Mouse (Mus musculus) midbrain, embryonic 11.5 days (tissue): ENCODE results near the gene Eef2. TPM values are rescaled to one million over a fixed set of nuclear protein-coding genes. Genes with fewer than 3 reads are reported as not detected.

ENCODE experiments used
- ATAC-seq: fragments of 200-750 bp; cut with Nextera tagmentation; 2 replicates; pipeline ENCODE4 v1.8.0; 2017; ENCODE audit warnings: moderate TSS enrichment, moderate library complexity; ENCODE audit not compliant: low FRiP score
- DNase-seq: peaks from one replicate; pipeline ENCODE4 v3.0.0; 2015; ENCODE audit warnings: low spot score; ENCODE audit errors: missing footprints
- H3K27ac ChIP-seq: fragments of 300-500 bp; sonication (generic); 2 replicates; pipeline ENCODE4 v1.5.1; 2014; ENCODE audit warnings: low read depth, low read length
- H3K27me3 ChIP-seq: fragments of 300-500 bp; sonication (generic); 2 replicates; pipeline ENCODE4 v1.6.1; 2014; ENCODE audit warnings: mild to moderate bottlenecking, low read length, moderate library complexity, mixed read lengths; ENCODE audit not compliant: control insufficient read depth, insufficient read depth
- H3K36me3 ChIP-seq: fragments of 300-500 bp; sonication (generic); 2 replicates; pipeline ENCODE4 v1.6.1; 2014; ENCODE audit warnings: mild to moderate bottlenecking, low read length, moderate library complexity, mixed read lengths; ENCODE audit not compliant: control insufficient read depth, insufficient read depth
- H3K4me1 ChIP-seq: fragments of 300-500 bp; sonication (generic); 2 replicates; pipeline ENCODE4 v1.6.1; 2014; ENCODE audit warnings: low read length; ENCODE audit not compliant: control insufficient read depth, insufficient read depth
- H3K4me2 ChIP-seq: fragments of 300-500 bp; sonication (generic); 2 replicates; pipeline ENCODE4 v1.6.1; 2014; ENCODE audit warnings: mild to moderate bottlenecking, moderate library complexity
- H3K4me3 ChIP-seq: fragments of 300-500 bp; sonication (generic); 2 replicates; pipeline ENCODE4 v1.5.1; 2014; ENCODE audit warnings: low read depth, low read length
- H3K9ac ChIP-seq: fragments of 300-500 bp; sonication (generic); 2 replicates; pipeline ENCODE4 v1.6.1; 2014; ENCODE audit warnings: low read length
- H3K9me3 ChIP-seq: fragments of 300-500 bp; sonication (generic); 2 replicates; pipeline ENCODE4 v1.6.1; 2016; ENCODE audit warnings: low read length; ENCODE audit not compliant: control insufficient read depth
- WGBS: fragments of 180-500 bp; shearing (Covaris S2); extraction: QIAGEN DNeasy Blood & Tissue Kit; methylation state at CpG from one replicate; pipeline ENCODE4 v1.1.7; 2014; 5-methylcytosine and 5-hydroxymethylcytosine counted together
- polyA plus RNA-seq: library from polyadenylated mRNA; unstranded; fragments of >200 nt; fragmentation: Nextera tagmentation; extraction: Ambion mirVana; gene quantifications from 2 replicates; pipeline ENCODE4 v1.2.1, GENCODE M21; 2014

Eef2 gene
- polyA plus RNA-seq, result 398 and 422 TPM in 2 replicates

- Histone ChIP-seq H3K27me3 (no peaks in the 10 kb centered on the region), H3K36me3 (peaks cover 36% of the 10 kb centered on the region), H3K4me1 (peaks cover 29% of the 10 kb centered on the region), H3K9me3 (no peaks in the 10 kb centered on the region), H3K4me3 (peak within 1 kb of the TSS; percentile 92), H3K27ac (peak within 1 kb of the TSS; percentile 75), H3K4me2 (peak within 1 kb of the TSS; percentile 89), H3K9ac (peak within 1 kb of the TSS; percentile 97)
- ATAC-seq, result peak; percentile 85
- peak; percentile 100 for DNase-seq
- WGBS, result under 1% methylated on average over 77 of the region's 77 CpGs
Observed at GRCm38 (mm10) chr10:81176466-81177271, at the start of gene Eef2. TSS of gene Eef2 (plus strand) at chr10:81176631.

DNA sequence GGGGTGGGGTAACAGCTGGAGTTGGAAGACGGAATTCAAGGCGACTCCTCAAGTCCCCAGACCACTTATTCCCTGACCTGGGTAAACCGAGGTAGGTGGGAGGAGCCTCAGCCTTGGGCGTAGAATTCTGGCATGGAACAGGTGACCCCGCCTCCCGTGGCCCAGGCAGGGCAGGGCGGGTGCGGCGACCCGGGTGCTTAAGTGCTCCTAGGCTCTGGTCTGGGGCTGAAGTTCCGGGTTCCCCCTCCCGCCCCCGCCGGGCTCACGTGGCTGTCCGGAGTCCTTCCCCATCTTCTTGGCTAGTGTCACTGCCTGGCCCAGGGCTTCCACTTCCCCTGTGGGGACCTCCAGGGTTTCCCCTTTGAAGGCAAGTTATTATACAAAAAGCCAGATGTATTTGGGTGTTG is 42.2 kb upstream of the Eef2 start:
- no peak overlapping the region for H3K27ac ChIP-seq
- H3K4me1 ChIP-seq, result peaks cover 24% of the 10 kb centered on the region
- H3K9ac ChIP-seq, result no peak overlapping the region
- H3K9me3 ChIP-seq, result no peaks in the 10 kb centered on the region
- no peak for ATAC-seq
- no peak overlapping the region for H3K4me3 ChIP-seq
- 1% methylated on average over 16 of the region's 16 CpGs for WGBS
- no peaks in the 10 kb centered on the region for H3K36me3 ChIP-seq
- no peak for DNase-seq
- H3K27me3 ChIP-seq, result peaks cover 35% of the 10 kb centered on the region
- H3K4me2 ChIP-seq, result no peak overlapping the region

DNA sequence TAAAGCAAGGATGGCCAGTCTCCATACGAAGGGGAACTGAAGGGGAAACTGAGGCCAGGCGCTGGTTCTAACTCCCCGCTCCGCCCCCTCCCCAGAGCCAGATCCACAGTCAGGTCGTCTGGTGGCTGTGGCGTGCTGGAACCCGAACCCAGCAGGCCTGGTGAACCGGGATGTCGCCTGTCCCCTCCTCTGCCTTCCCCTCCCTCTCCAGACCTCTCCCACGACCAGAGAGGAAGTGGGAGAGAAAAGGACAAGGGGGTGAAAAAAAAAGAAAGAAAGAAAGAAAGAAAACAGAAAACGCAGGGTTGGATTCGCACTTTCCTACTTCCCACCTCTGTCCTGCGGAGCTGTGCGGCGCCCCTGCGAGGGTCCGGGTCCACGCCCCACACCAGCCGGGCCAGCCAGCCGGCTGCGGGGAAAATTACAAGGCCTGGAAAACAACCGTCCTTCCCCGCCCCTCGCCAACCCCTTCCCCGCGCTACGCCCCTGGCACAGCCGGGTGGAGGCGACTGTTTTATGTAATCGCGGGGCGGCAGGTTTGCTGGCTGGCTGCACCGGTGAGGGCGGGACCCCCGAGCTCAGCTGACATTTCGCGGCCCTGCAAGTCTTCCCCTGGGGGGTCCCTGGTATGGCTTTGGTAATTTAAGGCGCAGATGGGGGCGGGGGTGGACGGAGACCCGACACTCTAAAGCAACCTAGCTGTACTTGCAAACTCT is 41.3 kb upstream of the Eef2 start, which contains the start of gene Zbtb7a:
Gene Zbtb7a (plus strand): TSS at position 255 of the 716 bp plus-strand sequence.
- peak; percentile 92 for DNase-seq
- peaks cover 32% of the 10 kb centered on the region for H3K27me3 ChIP-seq

DNA sequence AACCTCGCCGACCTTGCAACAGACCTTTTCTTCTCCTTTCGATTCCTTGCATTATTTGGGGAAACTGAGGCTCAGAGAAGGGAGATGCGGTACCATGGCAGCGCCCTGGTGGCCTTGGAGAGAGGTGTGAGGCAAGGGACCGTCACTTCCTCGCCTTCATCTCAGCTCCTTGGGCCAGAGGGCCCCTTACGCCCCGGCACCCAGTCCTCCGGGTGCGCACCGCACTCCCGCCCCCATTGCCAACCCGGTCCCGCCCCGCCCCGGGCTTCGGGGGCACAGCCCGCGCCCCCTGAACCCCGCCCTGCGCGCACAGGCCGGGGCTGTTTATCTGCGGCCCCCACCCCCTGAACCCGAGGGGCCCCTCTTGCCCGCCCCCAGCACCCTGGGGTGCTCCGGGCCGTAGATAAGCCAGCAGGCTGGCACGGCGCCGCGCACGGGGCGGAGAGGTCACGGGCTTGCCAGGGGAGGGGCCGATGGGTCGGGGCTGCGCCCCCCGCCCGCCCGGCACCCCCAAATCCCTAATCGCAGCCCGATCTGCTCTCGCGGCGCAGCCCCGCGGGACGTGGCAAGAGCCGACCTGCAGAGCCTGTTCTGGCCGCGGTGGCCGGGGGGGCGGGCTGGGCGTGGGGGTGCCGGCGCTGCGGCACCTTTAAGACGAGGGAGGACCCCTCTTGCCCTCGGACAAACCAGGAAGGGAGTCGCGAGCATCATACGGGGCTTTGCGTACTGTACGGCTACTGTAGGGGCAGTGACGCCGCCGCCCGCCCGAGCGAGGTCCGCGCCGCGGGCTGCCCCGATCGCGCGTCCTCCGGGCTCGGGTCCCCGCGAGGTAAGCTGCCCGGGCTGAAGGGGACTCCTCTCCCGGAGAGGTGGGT is 40.4 kb upstream of the Eef2 start:
- Histone ChIP-seq H3K4me1 (peaks cover 37% of the 10 kb centered on the region), H3K9ac (peak overlapping the region; percentile 89)
- ATAC-seq, result peak; percentile 6; the same call in 1 of the 2 replicates

More for the DNA sequence above, 41.3 kb upstream of the Eef2 start, which contains the start of gene Zbtb7a:
- peak within 1 kb of the TSS; percentile 89 for H3K9ac ChIP-seq
- H3K4me3 ChIP-seq, result peak within 1 kb of the TSS; percentile 78
- WGBS, result 2% methylated on average over 41 of the region's 41 CpGs
- no peaks in the 10 kb centered on the region for H3K9me3 ChIP-seq
- H3K4me2 ChIP-seq, result peak within 1 kb of the TSS; percentile 98
- peak within 1 kb of the TSS; percentile 86; the same call in 1 of the 2 replicates for H3K27ac ChIP-seq
- H3K36me3 ChIP-seq, result no peaks in the 10 kb centered on the region
- H3K4me1 ChIP-seq, result peaks cover 28% of the 10 kb centered on the region
- ATAC-seq, result no peak

DNA sequence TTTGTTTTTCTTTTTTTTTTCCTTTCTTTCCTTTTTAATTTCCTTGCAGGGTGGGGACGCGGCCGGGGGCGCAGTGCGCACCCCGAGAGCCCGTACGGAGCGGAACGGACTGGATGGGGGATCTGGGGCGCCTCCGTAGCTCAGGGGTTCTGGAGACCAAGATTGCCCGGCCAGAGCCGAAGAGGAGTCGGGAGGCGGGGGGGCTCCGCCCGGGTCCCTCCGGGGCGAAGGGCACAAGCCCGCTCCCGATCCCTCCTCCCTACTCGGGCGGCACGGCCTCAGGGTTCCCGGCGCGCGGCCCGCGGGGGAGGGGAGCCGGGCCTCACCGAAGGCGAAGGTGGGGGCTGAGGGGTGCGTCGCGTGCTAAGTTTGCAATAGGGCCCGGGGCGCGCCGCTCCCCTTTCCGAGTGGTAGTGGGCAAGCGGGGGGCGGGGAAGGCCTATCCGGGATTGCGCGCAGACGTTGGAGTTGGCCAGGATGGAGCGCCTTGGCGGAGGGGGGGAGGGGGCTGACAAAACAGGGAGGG is 39.7 kb upstream of the Eef2 start:
- Histone ChIP-seq H3K4me2 (peak overlapping the region; percentile 98), H3K27me3 (peaks cover 32% of the 10 kb centered on the region), H3K9me3 (no peaks in the 10 kb centered on the region), H3K4me3 (peak overlapping the region; percentile 78), H3K4me1 (peaks cover 40% of the 10 kb centered on the region), H3K27ac (peak overlapping the region; percentile 86), H3K36me3 (no peaks in the 10 kb centered on the region), H3K9ac (peak overlapping the region; percentile 89)
- WGBS, result 0% methylated on average over 44 of the region's 50 CpGs
- ATAC-seq (peak; percentile 54), DNase-seq (peak; percentile 97)

More for the DNA sequence above, 40.4 kb upstream of the Eef2 start:
- under 1% methylated on average over 80 of the region's 86 CpGs for WGBS
- Histone ChIP-seq H3K27ac (peak overlapping the region; percentile 86), H3K9me3 (no peaks in the 10 kb centered on the region), H3K36me3 (no peaks in the 10 kb centered on the region), H3K27me3 (peaks cover 32% of the 10 kb centered on the region), H3K4me3 (peak overlapping the region; percentile 78), H3K4me2 (peak overlapping the region; percentile 98)
- DNase-seq, result peak; percentile 89

DNA sequence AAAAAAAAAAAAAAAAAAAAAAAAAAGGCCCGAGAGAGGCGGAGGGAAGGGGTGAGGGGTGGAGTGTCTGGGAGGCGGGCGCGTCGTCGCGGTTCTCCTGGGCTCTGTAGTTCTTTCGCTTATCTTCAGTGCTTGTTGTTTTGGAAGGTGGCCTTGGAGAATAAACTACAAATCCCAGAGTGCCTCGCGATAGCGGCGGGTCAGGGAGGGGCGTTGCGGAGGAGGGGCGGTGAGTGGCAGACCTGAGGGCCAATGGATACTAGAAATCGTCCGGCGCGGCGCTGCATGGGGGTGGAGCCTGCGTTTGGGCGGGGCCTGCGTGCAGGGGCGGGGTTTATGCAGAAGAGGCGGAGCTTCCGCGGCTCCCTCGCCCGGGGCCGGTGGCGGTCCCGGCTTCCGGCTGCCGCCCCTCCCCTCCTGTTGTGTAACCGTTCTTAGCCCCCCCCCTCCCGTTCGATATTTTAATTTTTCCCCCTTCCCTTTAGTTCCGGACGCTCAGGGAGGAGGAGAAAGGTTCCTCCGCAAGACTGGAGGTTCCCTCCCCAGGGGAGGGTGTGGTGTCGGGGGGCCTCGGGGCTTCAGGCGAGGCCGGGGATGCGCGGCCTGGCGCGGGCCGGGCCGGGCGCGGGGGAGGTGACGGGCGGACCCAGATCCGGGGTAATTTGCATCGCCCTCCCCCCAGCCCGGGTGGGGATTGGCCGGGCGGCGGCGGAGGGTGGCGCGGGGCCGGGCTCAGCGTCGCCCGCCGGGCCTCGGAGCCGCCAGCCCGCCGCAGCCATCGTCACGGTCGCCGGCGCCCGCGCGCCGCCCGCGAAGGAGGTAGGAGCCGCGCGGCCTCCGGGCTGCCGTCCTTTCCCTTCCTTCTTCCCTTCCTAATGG is 38.9 kb upstream of the Eef2 start:
- Histone ChIP-seq H3K36me3 (no peaks in the 10 kb centered on the region), H3K4me3 (peak overlapping the region; percentile 78), H3K27ac (peak overlapping the region; percentile 87), H3K9ac (peak overlapping the region; percentile 89), H3K4me1 (peaks cover 41% of the 10 kb centered on the region), H3K9me3 (no peaks in the 10 kb centered on the region), H3K27me3 (peaks cover 32% of the 10 kb centered on the region), H3K4me2 (peak overlapping the region; percentile 98)
- peak; percentile 100 for DNase-seq
- ATAC-seq, result peak; percentile 90
- under 1% methylated on average over 72 of the region's 89 CpGs for WGBS

GRCm38 (mm10) chr10:81138131-81138782 is 38.2 kb upstream of the Eef2 start:
- Histone ChIP-seq H3K9ac (peak overlapping the region; percentile 89), H3K4me2 (peak overlapping the region; percentile 79), H3K4me3 (peak overlapping the region; percentile 78), H3K36me3 (no peaks in the 10 kb centered on the region), H3K27ac (peak overlapping the region; percentile 87), H3K9me3 (no peaks in the 10 kb centered on the region), H3K4me1 (peaks cover 42% of the 10 kb centered on the region), H3K27me3 (peaks cover 27% of the 10 kb centered on the region)
- ATAC-seq (no peak), DNase-seq (peak; percentile 92)
- WGBS, result 2% methylated on average over 19 of the region's 24 CpGs
